In genomic region chr15:79952504-79953231, GRCm38 (mm10) we compare ENCODE assay signal across 8 mouse cellular contexts. TPM values are rescaled to one million over a fixed set of nuclear protein-coding genes. Genes with fewer than 3 reads are reported as not detected.
DNase-seq lines count a peak whose midpoint lies in the region; ATAC-seq and TF ChIP-seq lines count a peak whose summit lies in the region.
"Had no signal": no experiment of that assay in that cellular context is flagged by ENCODE, and none has a peak within 500 bp of the region (broad histone marks: within the 10 kb centered on the region; RNA-seq: fewer than 3 reads in every experiment).

No protein-coding gene starts in this region.

- H3K9ac ChIP-seq in lung, embryonic 15.5 days = 0 out of 2 replicates have a peak overlapping the region, but pooled peaks have one; percentile 3
- no peak overlapping the region for H3K9ac ChIP-seq in liver, embryonic 11.5 days (ENCODE audit: low read depth, low read length)
- H3K9ac ChIP-seq: embryonic facial prominence, embryonic 12.5 days had no signal

- no peaks in the 10 kb centered on the region for H3K27me3 ChIP-seq in E14TG2a.4 (ENCODE audit: insufficient read depth, low read length)
- H3K27me3 ChIP-seq in lung, embryonic 15.5 days = no peaks in the 10 kb centered on the region
- H3K27me3 ChIP-seq in liver, embryonic 11.5 days (replicated peaks; ENCODE audit: control insufficient read depth, insufficient read depth, low read length) = no peaks in the 10 kb centered on the region
- H3K27me3 ChIP-seq: embryonic facial prominence, embryonic 12.5 days had no signal

- peak overlapping the region; percentile 39 for H3K4me3 ChIP-seq in E14TG2a.4 (replicated peaks; ENCODE audit: low read length)
- H3K4me3 ChIP-seq in lung, embryonic 15.5 days = no peak overlapping the region
- H3K4me3 ChIP-seq in liver, embryonic 11.5 days (ENCODE audit: low read depth, low read length) = no peak overlapping the region
- H3K4me3 ChIP-seq: embryonic facial prominence, embryonic 12.5 days had no signal

- H3K9me3 ChIP-seq in E14TG2a.4 (ENCODE audit: low read length) = no peaks in the 10 kb centered on the region
- no peaks in the 10 kb centered on the region for H3K9me3 ChIP-seq in lung, embryonic 15.5 days
- H3K9me3 ChIP-seq in liver, embryonic 11.5 days (ENCODE audit: control insufficient read depth, low read length) = no peaks in the 10 kb centered on the region
- H3K9me3 ChIP-seq: embryonic facial prominence, embryonic 12.5 days had no signal

- TF ChIP-seq CTCF in E14TG2a.4 (conservative IDR thresholded peaks at IDR 0.05; ENCODE audit: low read length) = no peak

- H3K4me1 ChIP-seq in E14TG2a.4 (replicated peaks; ENCODE audit: low read depth, low read length) = peaks cover 97% of the 10 kb centered on the region
- H3K4me1 ChIP-seq in lung, embryonic 15.5 days = peaks cover 43% of the 10 kb centered on the region
- H3K4me1 ChIP-seq in liver, embryonic 11.5 days (replicated peaks; ENCODE audit: control insufficient read depth, insufficient read depth, low read length) = peaks cover 17% of the 10 kb centered on the region

- WGBS in lung, embryonic 15.5 days = 25% methylated on average over 11 of the region's 11 CpGs
- WGBS in liver, embryonic 11.5 days = 48% methylated on average over 11 of the region's 11 CpGs

- DNase-seq in adrenal gland, adult 18-20 months (ENCODE audit: low spot score in 2 of 2) = peak; percentile 71 to 74
- peak; percentile 59 for DNase-seq in heart, postnatal 4 days
- DNase-seq in liver, embryonic 11.5 days (ENCODE audit: low spot score) = no peak
- DNase-seq in layer of hippocampus, adult 18-20 months (ENCODE audit: low spot score in 2 of 2) = no peak

- peaks cover 91% of the 10 kb centered on the region for H3K36me3 ChIP-seq in E14TG2a.4 (ENCODE audit: insufficient read depth, low read length)
- no peaks in the 10 kb centered on the region for H3K36me3 ChIP-seq in lung, embryonic 15.5 days
- no peaks in the 10 kb centered on the region for H3K36me3 ChIP-seq in liver, embryonic 11.5 days (ENCODE audit: control insufficient read depth, insufficient read depth, low read length)
- H3K36me3 ChIP-seq: embryonic facial prominence, embryonic 12.5 days had no signal

- H3K4me2 ChIP-seq in lung, embryonic 15.5 days = 0 out of 2 replicates have a peak overlapping the region, but pooled peaks have one; percentile 54
- H3K4me2 ChIP-seq in liver, embryonic 11.5 days = no peak overlapping the region
- H3K4me2 ChIP-seq: embryonic facial prominence, embryonic 12.5 days had no signal

- ATAC-seq in lung, embryonic 15.5 days (ENCODE audit: borderline replicate concordance, extremely low read depth, low FRiP score, low TSS enrichment) = peak; percentile 33; the same call in 1 of the 2 replicates
- ATAC-seq in inflammation-experienced regulatory T-cells, adult 6 months = no peak
- ATAC-seq in liver, embryonic 11.5 days (replicated peaks; ENCODE audit: low FRiP score) = no peak

- H3K27ac ChIP-seq in lung, embryonic 15.5 days = peak overlapping the region; percentile 76
- H3K27ac ChIP-seq in liver, embryonic 11.5 days (ENCODE audit: low read depth, low read length) = no peak overlapping the region

RNA-seq across cellular contexts. Expression of gene Cbx7, which starts 18.3 kb away (rescaled TPM):
- total RNA-seq in adrenal gland, adult 18-20 months (2021) = 10 to 100 TPM; 20.8 to 24.7 TPM
- 1 to 10 TPM; 1.7 to 2.0 TPM for total RNA-seq in heart, postnatal 4 days (2021)
- polyA plus RNA-seq in lung, embryonic 15.5 days (2015; fragmentation: Nextera tagmentation; extraction: Ambion mirVana) = 2.4 and 2.8 TPM in 2 replicates
- 10 to 100 TPM; 13.3 to 48.6 (median 38.5) TPM for polyA plus RNA-seq in inflammation-experienced regulatory T-cells, adult 6 months (2017; shearing (Covaris generic))
- 2.5 TPM in 2 replicates for polyA plus RNA-seq in liver, embryonic 11.5 days (2014; fragmentation: Nextera tagmentation; extraction: Ambion mirVana)
- total RNA-seq in layer of hippocampus, adult 18-20 months (2021) = 10 to 100 TPM; 62.3 to 62.7 TPM

Comparison
In these comparisons a context has a peak if more than half of its experiments do, and no peak if none do; other contexts are left out.
1. DNase-seq: peak in adrenal gland, adult 18-20 months (2 of 2) and heart, postnatal 4 days (single experiment); none in liver, embryonic 11.5 days (single experiment) and layer of hippocampus, adult 18-20 months (0 of 2).
2. RNA of gene Cbx7, which starts 18.3 kb away (total RNA-seq): 62.3 to 62.7 TPM in layer of hippocampus, adult 18-20 months and 20.8 to 24.7 TPM in adrenal gland, adult 18-20 months; 1.7 to 2.0 TPM in heart, postnatal 4 days; every median in the first group is over 4 times any median in the second.